Mouse (Mus musculus) CH12.LX (cell line): ENCODE results near the gene Sox1. TPM values are rescaled to one million over a fixed set of nuclear protein-coding genes. Genes with fewer than 3 reads are reported as not detected.

ENCODE experiments used
- DNase-seq: peaks from one replicate; pipeline ENCODE4 v3.0.0-alpha.2; 2013; ENCODE audit errors: extremely low read depth
- H3K27ac ChIP-seq: 2 replicates; pipeline ENCODE4 v1.5.1; 2012; ENCODE audit warnings: low read depth, mild to moderate bottlenecking, control low read depth, moderate library complexity; ENCODE audit not compliant: insufficient read depth
- H3K27me3 ChIP-seq: replicated peaks from 2 replicates; pipeline ENCODE3; 2012; ENCODE audit warnings: inconsistent platforms
- H3K36me3 ChIP-seq, 2 experiments: replicated peaks in 1 of 2; 2 replicates each; pipeline versions ENCODE3 to v1.6.1; 2012; ENCODE audit warnings: inconsistent platforms in 1 of 2, low read length in 1 of 2, mild to moderate bottlenecking in 1 of 2, mixed read lengths in 1 of 2, moderate library complexity in 1 of 2; ENCODE audit not compliant: control insufficient read depth in 1 of 2, insufficient read depth in 1 of 2
- H3K4me1 ChIP-seq, 2 experiments: 2 replicates each; pipeline ENCODE4 v1.6.1; 2012; ENCODE audit warnings: inconsistent platforms in 1 of 2, moderate library complexity in 1 of 2; ENCODE audit not compliant: insufficient read depth in 2 of 2, control insufficient read depth in 1 of 2
- H3K4me2 ChIP-seq: 2 replicates; pipeline ENCODE4 v1.6.1; 2012; ENCODE audit warnings: low read depth, mild to moderate bottlenecking, control low read depth; ENCODE audit not compliant: poor library complexity, insufficient read depth, severe bottlenecking
- H3K4me3 ChIP-seq, 3 experiments: fragments of 150-350 bp in 1 of 3; sonication (generic) in 1 of 3; replicated peaks in 1 of 3; 2 replicates each; pipeline versions ENCODE3 to v1.5.1; 2011 to 2012; ENCODE audit warnings: low read depth in 2 of 3, low read length in 2 of 3, mild to moderate bottlenecking in 2 of 3, moderate library complexity in 2 of 3, control low read depth in 1 of 3, improper control_type of control experiment in 1 of 3, inconsistent platforms in 1 of 3, mixed read lengths in 1 of 3; ENCODE audit not compliant: poor library complexity in 1 of 3
- H3K79me2 ChIP-seq: replicated peaks from 2 replicates; pipeline ENCODE4 v1.6.1; 2012; ENCODE audit warnings: mild to moderate bottlenecking, moderate library complexity; ENCODE audit not compliant: control insufficient read depth, poor library complexity, insufficient read depth, severe bottlenecking; ENCODE audit errors: extremely low read depth
- H3K9ac ChIP-seq: 2 replicates; pipeline ENCODE4 v1.6.1; 2012; ENCODE audit warnings: low read depth, mild to moderate bottlenecking, control low read depth, moderate library complexity; ENCODE audit not compliant: insufficient read depth
- H3K9me3 ChIP-seq: replicated peaks from 2 replicates; pipeline ENCODE3; 2012; ENCODE audit warnings: low read length, inconsistent platforms, mixed read lengths
- CHD1 ChIP-seq: IDR thresholded peaks from 2 replicates; pipeline ENCODE4 v1.6.1; 2012; ENCODE audit warnings: low read depth, low read length, improper control_type of control experiment, inconsistent platforms
- CTCF ChIP-seq, 2 experiments: IDR thresholded peaks in 1 of 2; conservative IDR thresholded peaks in 1 of 2; 2 replicates each; pipeline ENCODE4 v1.5.1; 2011 to 2012; ENCODE audit warnings: low read depth in 2 of 2, low read length in 2 of 2, improper control_type of control experiment in 1 of 2, inconsistent platforms in 1 of 2, mild to moderate bottlenecking in 1 of 2, moderate library complexity in 1 of 2
- GABPA ChIP-seq: IDR thresholded peaks from 2 replicates; pipeline ENCODE4 v1.6.1; 2012; ENCODE audit warnings: low read depth, low read length, improper control_type of control experiment, inconsistent platforms; ENCODE audit not compliant: insufficient replicate concordance
- HCFC1 ChIP-seq: IDR thresholded peaks from 2 replicates; pipeline ENCODE4 v1.6.1; 2012; ENCODE audit warnings: low read depth, mild to moderate bottlenecking, inconsistent platforms, low read length, improper control_type of control experiment
- JUND ChIP-seq: conservative IDR thresholded peaks from 2 replicates; pipeline ENCODE4 v1.6.1; 2011; ENCODE audit warnings: low read depth, low read length, improper control_type of control experiment
- MAZ ChIP-seq: IDR thresholded peaks from 2 replicates; pipeline ENCODE4 v1.6.1; 2012; ENCODE audit warnings: low read depth, mild to moderate bottlenecking, inconsistent platforms, low read length, improper control_type of control experiment, moderate library complexity
- RAD21 ChIP-seq: IDR thresholded peaks from 2 replicates; pipeline ENCODE4 v1.6.1; 2011; ENCODE audit warnings: low read depth, mild to moderate bottlenecking, low read length, improper control_type of control experiment, moderate library complexity
- TCF12 ChIP-seq: IDR thresholded peaks from 2 replicates; pipeline ENCODE4 v1.6.1; 2014; ENCODE audit warnings: low read depth, mild to moderate bottlenecking, inconsistent platforms, low read length, improper control_type of control experiment
- UBTF ChIP-seq: IDR thresholded peaks from 2 replicates; pipeline ENCODE4 v1.6.1; 2012; ENCODE audit warnings: low read depth, mild to moderate bottlenecking, inconsistent platforms, low read length, improper control_type of control experiment, moderate library complexity
- USF1 ChIP-seq: IDR thresholded peaks from 2 replicates; pipeline ENCODE4 v1.6.1; 2014; ENCODE audit warnings: low read depth, mild to moderate bottlenecking, inconsistent platforms, low read length, improper control_type of control experiment
- ZKSCAN1 ChIP-seq: IDR thresholded peaks from 2 replicates; pipeline ENCODE4 v1.6.1; 2012; ENCODE audit warnings: low read depth, inconsistent platforms, low read length, improper control_type of control experiment, borderline replicate concordance
- dilution Hi-C: fragments of 300-500 bp; cut with MboI; formaldehyde crosslinking; loops from 2 replicates; pipeline ENCODE4 v1.14.3; 2020; ENCODE audit warnings: low sequenced_read_pairs; ENCODE audit not compliant: extremely low pct_unique_long_range_greater_than_20kb, extremely low pct_ligation_motif_present
- in situ Hi-C: fragments of 300-500 bp; cut with MboI; formaldehyde crosslinking; loops from 3 replicates; pipeline ENCODE4 v1.14.3; 2019; ENCODE audit warnings: low sequenced_read_pairs, low pct_ligation_motif_present, low pct_unique_long_range_greater_than_20kb, mixed read lengths
- polyA plus RNA-seq: library from polyadenylated mRNA; unstranded; fragments of >175 nt; gene quantifications from 2 replicates; pipeline ENCODE4 v1.2.1, GENCODE M21; 2012; ENCODE audit warnings: low read depth; ENCODE audit not compliant: insufficient read length
- total RNA-seq, 2 experiments: library from RNA; depleted of rRNA; stranded (reverse); fragments of 300-350 nt in 1 of 2; fragments of >200 nt in 1 of 2; gene quantifications; 2 replicates each; pipeline ENCODE4 v1.2.3; 2012 to 2014

Gene Sox1
- total and polyA plus RNA-seq, 3 experiments, result not detected

GRCm38 (mm10) chr8:12401391-12402270 lies 6.5 kb downstream of the Sox1 start:
- H3K9ac ChIP-seq, result no peak overlapping the region
- H3K4me2 ChIP-seq, result no peak overlapping the region
- no peaks in the 10 kb centered on the region for H3K4me1 ChIP-seq
- dilution Hi-C loops (no loop called here), in situ Hi-C loops (no loop called here)
- H3K36me3 ChIP-seq, result no peaks in the 10 kb centered on the region
- no peak for DNase-seq
- no peak overlapping the region for H3K27ac ChIP-seq
- no peak for TF ChIP-seq JUND
- no peak for TF ChIP-seq CHD1
- peaks cover 40% of the 10 kb centered on the region for H3K27me3 ChIP-seq
- H3K79me2 ChIP-seq, result no peaks in the 10 kb centered on the region
- H3K9me3 ChIP-seq, result peaks cover 13% of the 10 kb centered on the region
- H3K4me3 ChIP-seq, result no peak overlapping the region

- H3K4me2 ChIP-seq, result no peak overlapping the region
- no peaks in the 10 kb centered on the region for H3K4me1 ChIP-seq
- peaks cover 47% of the 10 kb centered on the region for H3K27me3 ChIP-seq
- in situ Hi-C loops, result no loop called here
- H3K4me3 ChIP-seq, result no peak overlapping the region
- no peaks in the 10 kb centered on the region for H3K79me2 ChIP-seq
- TF ChIP-seq TCF12, result no peak
- no peak for TF ChIP-seq CTCF (conservative IDR thresholded peaks at IDR 0.05 in 1 of 2, IDR thresholded peaks at IDR 0.05 in 1 of 2; ENCODE audit: low read depth in 2 of 2, low read length in 2 of 2)
- TF ChIP-seq USF1, result no peak
- TF ChIP-seq HCFC1, result no peak
- TF ChIP-seq RAD21, result no peak
- no peak overlapping the region for H3K9ac ChIP-seq
- H3K36me3 ChIP-seq, result no peaks in the 10 kb centered on the region
- H3K27ac ChIP-seq, result no peak overlapping the region
- dilution Hi-C loops, result no loop called here
- no peak for DNase-seq
- peaks cover 2% of the 10 kb centered on the region for H3K9me3 ChIP-seq
Observed at GRCm38 (mm10) chr8:12402709-12403108, 7.6 kb downstream of the Sox1 start.

- no peak overlapping the region for H3K4me2 ChIP-seq
- H3K79me2 ChIP-seq, result no peaks in the 10 kb centered on the region
- DNase-seq, result no peak
- no peak overlapping the region for H3K27ac ChIP-seq
- no peak overlapping the region for H3K4me3 ChIP-seq
- H3K4me1 ChIP-seq, result no peaks in the 10 kb centered on the region
- H3K9ac ChIP-seq, result no peak overlapping the region
- no peaks in the 10 kb centered on the region for H3K9me3 ChIP-seq
- dilution Hi-C loops, result no loop called here
- peaks cover 73% of the 10 kb centered on the region for H3K27me3 ChIP-seq
- no peaks in the 10 kb centered on the region for H3K36me3 ChIP-seq
- in situ Hi-C loops, result no loop called here
- TF ChIP-seq MAZ, result no peak
- no peak for TF ChIP-seq GABPA
- TF ChIP-seq UBTF, result no peak
- TF ChIP-seq ZKSCAN1, result no peak
Observed at GRCm38 (mm10) chr8:12408020-12408419, 12.9 kb downstream of the Sox1 start.
